Mouse (Mus musculus) bone marrow macrophage, adult 2 months (primary cell): Measurements from ENCODE around the gene Nup107.
"Not testable (repeated sequence)": the region's sequence is repeated elsewhere in the genome, so short reads cannot be mapped to it uniquely, and the experiment has no call there.

Source experiments
- CTCF ChIP-seq: IDR thresholded peaks from 2 replicates; pipeline ENCODE4 v1.5.1; 2012; ENCODE audit warnings: low read depth, mild to moderate bottlenecking, low read length, moderate library complexity
- POLR2A ChIP-seq: IDR thresholded peaks from 2 replicates; pipeline ENCODE4 v1.6.1; 2012; ENCODE audit warnings: mild to moderate bottlenecking, low read depth, low read length, borderline replicate concordance

DNA sequence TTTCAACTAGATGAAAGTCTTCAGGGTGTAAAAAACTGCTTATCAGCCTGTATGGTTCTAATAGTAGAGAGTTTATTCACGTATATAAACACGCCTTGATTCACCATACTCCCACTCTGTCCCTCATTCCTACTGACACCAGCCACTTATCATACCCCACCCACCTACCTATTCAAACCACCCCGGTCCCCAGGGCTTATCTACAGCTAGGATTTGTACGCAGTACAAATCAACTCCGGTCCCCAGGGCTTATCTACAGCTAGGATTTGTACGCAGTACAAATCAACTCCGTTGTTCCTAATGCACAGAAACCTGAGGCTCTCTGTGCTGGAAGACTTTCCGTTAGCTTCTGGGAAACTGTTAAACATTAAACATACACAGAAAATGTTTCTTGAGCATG, 58.9 kb downstream of the Nup107 start:
- not testable (repeated sequence) for TF ChIP-seq POLR2A, CTCF
